Mouse (Mus musculus) hindbrain, embryonic 13.5 days (tissue): Measurements from ENCODE around the gene Zfp467. TPM values are rescaled to one million over a fixed set of nuclear protein-coding genes. Genes with fewer than 3 reads are reported as not detected.

ENCODE experiments used
- ATAC-seq: fragments of 200-750 bp; cut with Nextera tagmentation; 2 replicates; pipeline ENCODE4 v1.8.0; 2017; ENCODE audit warnings: moderate TSS enrichment; ENCODE audit not compliant: low FRiP score
- H3K27ac ChIP-seq: fragments of 300-500 bp; sonication (generic); 2 replicates; pipeline ENCODE4 v1.5.1; 2015; ENCODE audit warnings: inconsistent platforms, mild to moderate bottlenecking, moderate library complexity
- H3K27me3 ChIP-seq: fragments of 300-500 bp; sonication (generic); 2 replicates; pipeline ENCODE4 v1.6.1; 2015; ENCODE audit warnings: mild to moderate bottlenecking, inconsistent platforms
- H3K36me3 ChIP-seq: fragments of 300-500 bp; sonication (generic); 2 replicates; pipeline ENCODE4 v1.6.1; 2015; ENCODE audit warnings: mild to moderate bottlenecking, inconsistent platforms
- H3K4me1 ChIP-seq: fragments of 300-500 bp; sonication (generic); replicated peaks from 2 replicates; pipeline ENCODE4 v1.6.1; 2015; ENCODE audit warnings: inconsistent platforms
- H3K4me2 ChIP-seq: fragments of 300-500 bp; sonication (generic); 2 replicates; pipeline ENCODE4 v1.6.1; 2015; ENCODE audit warnings: inconsistent platforms, mild to moderate bottlenecking, moderate library complexity
- H3K4me3 ChIP-seq: fragments of 300-500 bp; sonication (generic); 2 replicates; pipeline ENCODE4 v1.5.1; 2015; ENCODE audit warnings: mild to moderate bottlenecking, inconsistent platforms
- H3K9ac ChIP-seq: fragments of 300-500 bp; sonication (generic); 2 replicates; pipeline ENCODE4 v1.6.1; 2015; ENCODE audit warnings: mild to moderate bottlenecking, inconsistent platforms
- H3K9me3 ChIP-seq: fragments of 300-500 bp; sonication (generic); 2 replicates; pipeline ENCODE4 v1.6.1; 2016; ENCODE audit warnings: inconsistent platforms
- WGBS: fragments of 180-500 bp; shearing (Covaris S2); methylation state at CpG from one replicate; pipeline ENCODE4 v1.1.7; 2015; 5-methylcytosine and 5-hydroxymethylcytosine counted together
- polyA plus RNA-seq: library from polyadenylated mRNA; unstranded; fragments of >200 nt; fragmentation: Nextera tagmentation; extraction: Ambion mirVana; gene quantifications from 2 replicates; pipeline ENCODE4 v1.2.1, GENCODE M21; 2015

Zfp467 gene
- polyA plus RNA-seq = 22.0 and 22.5 TPM in 2 replicates

DNA sequence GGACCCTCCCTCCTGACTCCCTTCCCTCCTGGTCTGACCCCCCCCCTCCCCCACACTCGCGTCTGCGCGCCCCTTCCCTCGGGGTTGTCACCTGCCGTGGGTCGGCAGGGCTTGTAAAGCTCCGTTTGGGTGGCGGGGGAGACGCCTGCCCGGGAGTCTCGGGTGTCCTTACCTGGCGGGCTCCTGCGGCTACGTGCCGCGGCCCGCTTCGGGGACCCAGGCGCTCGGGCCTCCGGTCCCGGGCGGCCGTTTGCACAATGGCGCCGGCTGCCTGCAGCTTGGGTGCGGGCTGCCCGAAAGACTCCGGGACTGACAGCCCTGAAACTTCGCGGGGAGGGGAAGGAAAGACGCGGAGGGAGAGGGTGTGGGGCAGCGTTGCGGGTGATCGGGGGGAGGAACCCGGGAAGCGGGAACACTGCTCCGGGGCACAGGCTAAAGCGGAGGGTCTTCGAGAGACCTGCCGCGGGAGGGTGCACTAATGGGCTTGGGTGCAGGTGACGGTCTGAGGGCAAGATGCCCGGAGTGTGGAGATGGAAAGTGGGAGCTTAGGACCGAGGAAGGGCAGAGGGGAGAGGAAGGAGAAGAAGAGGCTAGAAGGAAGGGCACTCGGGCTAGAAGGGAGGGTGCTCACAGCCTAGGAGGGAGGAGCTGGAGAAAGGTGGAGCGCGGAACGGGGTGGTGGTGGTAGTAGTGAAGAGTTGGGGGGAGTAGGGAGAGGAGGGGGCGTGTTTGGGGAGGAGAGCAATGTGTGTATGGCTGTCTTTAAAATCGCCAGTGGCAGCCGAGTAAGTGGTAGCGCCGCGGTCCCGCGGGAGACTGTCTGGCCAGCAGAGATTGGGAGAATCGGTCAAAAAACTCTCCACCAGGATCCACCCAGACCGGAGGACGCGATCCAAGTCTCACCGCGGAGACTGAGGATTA, at the start of gene Zfp467:
Zfp467 (minus strand) TSS at position 645 of the 921 bp plus-strand sequence.
- under 1% methylated on average over 65 of the region's 65 CpGs for WGBS
- Histone ChIP-seq H3K36me3 (peaks cover 14% of the 10 kb centered on the region), H3K27me3 (peaks cover 10% of the 10 kb centered on the region), H3K9ac (peak within 1 kb of the TSS; percentile 86), H3K4me1 (peaks cover 28% of the 10 kb centered on the region), H3K4me3 (peak within 1 kb of the TSS; percentile 74), H3K27ac (peak within 1 kb of the TSS; percentile 93), H3K9me3 (no peaks in the 10 kb centered on the region), H3K4me2 (peak within 1 kb of the TSS; percentile 90)
- peak; percentile 40 for ATAC-seq

DNA sequence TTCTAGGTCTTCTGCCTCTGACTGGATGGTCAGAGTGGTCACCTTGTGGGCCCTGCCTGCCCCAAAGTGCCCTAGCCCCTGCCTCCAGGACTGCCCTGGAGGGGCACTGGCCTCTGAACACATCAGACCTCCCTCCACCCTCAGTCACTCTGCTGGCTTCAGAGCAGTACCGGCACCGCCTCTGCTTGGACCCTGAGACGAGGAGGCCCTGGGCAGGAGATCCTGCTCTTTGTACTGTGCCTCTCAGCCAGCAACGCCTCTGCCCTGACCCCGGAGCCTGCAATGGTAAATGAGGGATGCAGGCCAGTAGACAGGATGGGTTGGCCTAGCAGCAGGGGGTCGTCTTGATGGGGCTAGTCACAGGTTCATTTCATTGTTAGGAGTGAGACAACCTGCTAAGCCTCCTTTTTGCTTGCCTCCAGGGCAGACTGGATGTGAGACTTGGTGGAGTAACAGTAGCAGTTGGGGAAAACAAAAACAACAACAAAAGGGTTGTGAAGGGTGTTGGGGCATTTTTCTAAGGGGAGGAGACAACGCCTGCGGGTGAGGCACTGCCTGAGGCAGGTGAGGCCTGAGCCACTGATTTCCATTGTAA, 47.6 kb upstream of the Zfp467 start:
- Histone ChIP-seq H3K36me3 (no peaks in the 10 kb centered on the region), H3K4me2 (no peak overlapping the region), H3K4me3 (no peak overlapping the region), H3K27ac (no peak overlapping the region), H3K9me3 (no peaks in the 10 kb centered on the region), H3K27me3 (0 out of 2 replicates have a peak, but pooled peaks cover 10% of the 10 kb centered on the region), H3K9ac (no peak overlapping the region), H3K4me1 (peaks cover 9% of the 10 kb centered on the region)
- WGBS = 12% methylated on average over 8 of the region's 8 CpGs
- no peak for ATAC-seq

DNA sequence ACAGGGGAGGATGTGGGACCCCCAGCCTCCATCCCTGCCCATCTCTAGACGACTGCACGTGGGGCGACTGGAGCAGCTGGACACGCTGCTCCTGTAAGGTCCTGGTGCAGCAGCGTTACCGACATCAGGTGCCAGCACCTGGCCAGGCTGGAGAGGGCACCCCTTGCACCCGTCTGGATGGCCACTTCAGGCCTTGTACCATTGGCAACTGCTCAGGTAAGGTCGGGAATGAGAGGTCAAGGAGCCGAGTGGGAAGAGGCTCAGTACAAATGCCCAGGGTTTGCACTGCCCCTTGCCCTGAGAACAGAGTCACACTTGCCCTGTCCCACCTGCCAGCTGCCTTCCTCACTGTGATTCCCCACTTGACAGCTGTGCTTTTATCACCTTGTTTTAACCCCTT, 45.7 kb upstream of the Zfp467 start:
- Histone ChIP-seq H3K27me3 (0 out of 2 replicates have a peak, but pooled peaks cover 12% of the 10 kb centered on the region), H3K36me3 (no peaks in the 10 kb centered on the region), H3K27ac (no peak overlapping the region), H3K9ac (no peak overlapping the region), H3K4me2 (no peak overlapping the region), H3K9me3 (no peaks in the 10 kb centered on the region), H3K4me3 (no peak overlapping the region), H3K4me1 (peaks cover 16% of the 10 kb centered on the region)
- ATAC-seq = no peak
- 79% methylated on average over 9 of the region's 9 CpGs for WGBS

GRCm38 (mm10) chr6:48489741-48490140, 44.1 kb upstream of the Zfp467 start:
- H3K27ac ChIP-seq = no peak overlapping the region
- no peaks in the 10 kb centered on the region for H3K9me3 ChIP-seq
- peaks cover 16% of the 10 kb centered on the region for H3K4me1 ChIP-seq
- no peak overlapping the region for H3K4me2 ChIP-seq
- no peaks in the 10 kb centered on the region for H3K36me3 ChIP-seq
- WGBS = 86% methylated on average over 3 of the region's 3 CpGs
- no peak overlapping the region for H3K9ac ChIP-seq
- no peak overlapping the region for H3K4me3 ChIP-seq
- no peak for ATAC-seq
- H3K27me3 ChIP-seq = 0 out of 2 replicates have a peak, but pooled peaks cover 12% of the 10 kb centered on the region

- 23% methylated on average over 17 of the region's 25 CpGs for whole genome bisulfite sequencing
- Histone ChIP-seq H3K9me3 (no peaks in the 10 kb centered on the region), H3K4me2 (peak overlapping the region; percentile 41), H3K36me3 (no peaks in the 10 kb centered on the region), H3K4me1 (peaks cover 7% of the 10 kb centered on the region), H3K4me3 (no peak overlapping the region), H3K27ac (no peak overlapping the region), H3K27me3 (0 out of 2 replicates have a peak, but pooled peaks cover 12% of the 10 kb centered on the region), H3K9ac (peak overlapping the region; percentile 13; the same call in 1 of the 2 replicates)
- ATAC-seq = no peak
Measured at GRCm38 (mm10) chr6:48487747-48488725, 42.4 kb upstream of the Zfp467 start.

DNA sequence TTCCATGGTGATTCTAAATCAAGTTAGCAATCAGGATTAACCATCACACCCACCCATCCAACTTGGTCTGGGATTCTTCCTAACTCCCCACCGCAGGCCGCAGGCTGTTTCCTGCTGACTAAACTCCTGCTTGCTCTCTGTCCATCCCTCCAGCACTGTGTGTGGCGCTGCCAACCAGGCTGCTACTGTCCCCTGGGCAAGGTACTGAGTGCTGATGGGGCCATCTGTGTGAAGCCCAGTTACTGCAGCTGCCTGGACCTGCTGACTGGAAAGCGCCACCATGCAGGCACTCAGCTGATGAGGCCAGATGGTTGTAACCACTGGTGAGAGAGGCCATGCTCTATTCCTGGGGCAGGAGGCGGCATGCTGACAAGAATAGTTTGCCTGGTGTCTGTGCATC, 36.9 kb upstream of the Zfp467 start:
- Histone ChIP-seq H3K9ac (no peak overlapping the region), H3K27ac (no peak overlapping the region), H3K4me3 (no peak overlapping the region), H3K9me3 (no peaks in the 10 kb centered on the region), H3K36me3 (no peaks in the 10 kb centered on the region), H3K4me1 (peaks cover 7% of the 10 kb centered on the region), H3K27me3 (0 out of 2 replicates have a peak, but pooled peaks cover 2% of the 10 kb centered on the region), H3K4me2 (no peak overlapping the region)
- no peak for ATAC-seq
- 66% methylated on average over 5 of the region's 5 CpGs for WGBS

DNA sequence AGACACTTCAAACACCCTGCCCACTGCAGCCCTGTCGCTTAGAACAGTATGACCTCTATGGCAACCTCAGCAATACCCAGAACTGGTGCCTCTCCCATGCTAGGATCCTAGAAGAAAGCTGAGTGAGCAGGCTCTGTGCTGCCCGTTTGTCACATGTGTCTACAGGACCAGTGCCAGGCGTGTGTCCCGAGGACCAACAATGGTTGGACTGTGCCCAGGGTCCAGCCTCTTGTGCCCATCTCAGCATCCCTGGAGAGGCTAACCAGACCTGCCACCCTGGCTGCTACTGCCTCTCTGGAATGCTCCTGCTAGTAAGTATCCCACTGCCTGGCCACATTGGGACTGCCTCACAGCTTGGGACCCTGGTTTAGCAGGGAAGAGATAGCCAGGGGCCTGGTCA, 32.8 kb upstream of the Zfp467 start:
- H3K27ac ChIP-seq = no peak overlapping the region
- H3K36me3 ChIP-seq = no peaks in the 10 kb centered on the region
- H3K4me1 ChIP-seq = peaks cover 5% of the 10 kb centered on the region
- no peaks in the 10 kb centered on the region for H3K27me3 ChIP-seq
- 91% methylated on average over 4 of the region's 4 CpGs for WGBS
- no peak overlapping the region for H3K4me2 ChIP-seq
- no peak for ATAC-seq
- H3K9me3 ChIP-seq = no peaks in the 10 kb centered on the region
- H3K9ac ChIP-seq = no peak overlapping the region
- H3K4me3 ChIP-seq = no peak overlapping the region

GRCm38 (mm10) chr6:48470739-48471138, 25.1 kb upstream of the Zfp467 start:
- H3K4me1 ChIP-seq = no peaks in the 10 kb centered on the region
- no peaks in the 10 kb centered on the region for H3K9me3 ChIP-seq
- no peak overlapping the region for H3K4me2 ChIP-seq
- WGBS = 83% methylated on average over 2 of the region's 2 CpGs
- no peak overlapping the region for H3K4me3 ChIP-seq
- H3K36me3 ChIP-seq = no peaks in the 10 kb centered on the region
- no peak overlapping the region for H3K9ac ChIP-seq
- H3K27ac ChIP-seq = no peak overlapping the region
- no peaks in the 10 kb centered on the region for H3K27me3 ChIP-seq
- ATAC-seq = no peak

- 85% methylated on average over 7 of the region's 7 CpGs for WGBS
- H3K4me3 ChIP-seq = no peak overlapping the region
Measured at GRCm38 (mm10) chr6:48467490-48467889, 21.9 kb upstream of the Zfp467 start.

DNA sequence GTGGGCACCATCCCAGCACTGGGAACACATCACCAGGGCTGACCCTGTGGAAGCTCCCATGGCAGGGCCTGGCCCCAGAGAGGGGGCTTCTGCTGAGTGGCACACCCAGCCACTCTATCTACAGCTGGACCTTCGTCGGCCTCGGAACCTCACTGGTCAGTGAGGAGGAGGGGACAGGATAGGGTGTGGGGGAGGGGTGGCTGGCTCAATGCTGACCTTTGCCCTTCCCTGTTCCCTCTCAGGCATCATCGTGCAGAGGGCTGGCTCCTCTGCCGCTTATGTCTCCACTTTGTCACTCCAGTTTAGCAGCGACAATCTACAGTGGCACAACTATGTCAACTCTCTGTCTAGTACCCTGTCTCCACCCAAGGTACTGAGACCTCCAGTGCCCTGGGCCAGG, 21.1 kb upstream of the Zfp467 start:
- Histone ChIP-seq H3K27ac (no peak overlapping the region), H3K27me3 (no peaks in the 10 kb centered on the region), H3K36me3 (no peaks in the 10 kb centered on the region), H3K4me3 (no peak overlapping the region), H3K9ac (no peak overlapping the region), H3K4me1 (no peaks in the 10 kb centered on the region), H3K9me3 (no peaks in the 10 kb centered on the region), H3K4me2 (no peak overlapping the region)
- no peak for ATAC-seq
- WGBS = 22% methylated on average over 6 of the region's 6 CpGs

More at GRCm38 (mm10) chr6:48467490-48467889, 21.9 kb upstream of the Zfp467 start:
- Histone ChIP-seq H3K27me3 (no peaks in the 10 kb centered on the region), H3K9me3 (no peaks in the 10 kb centered on the region), H3K27ac (no peak overlapping the region), H3K4me2 (no peak overlapping the region), H3K9ac (no peak overlapping the region), H3K4me1 (no peaks in the 10 kb centered on the region), H3K36me3 (no peaks in the 10 kb centered on the region)
- no peak for ATAC-seq

DNA sequence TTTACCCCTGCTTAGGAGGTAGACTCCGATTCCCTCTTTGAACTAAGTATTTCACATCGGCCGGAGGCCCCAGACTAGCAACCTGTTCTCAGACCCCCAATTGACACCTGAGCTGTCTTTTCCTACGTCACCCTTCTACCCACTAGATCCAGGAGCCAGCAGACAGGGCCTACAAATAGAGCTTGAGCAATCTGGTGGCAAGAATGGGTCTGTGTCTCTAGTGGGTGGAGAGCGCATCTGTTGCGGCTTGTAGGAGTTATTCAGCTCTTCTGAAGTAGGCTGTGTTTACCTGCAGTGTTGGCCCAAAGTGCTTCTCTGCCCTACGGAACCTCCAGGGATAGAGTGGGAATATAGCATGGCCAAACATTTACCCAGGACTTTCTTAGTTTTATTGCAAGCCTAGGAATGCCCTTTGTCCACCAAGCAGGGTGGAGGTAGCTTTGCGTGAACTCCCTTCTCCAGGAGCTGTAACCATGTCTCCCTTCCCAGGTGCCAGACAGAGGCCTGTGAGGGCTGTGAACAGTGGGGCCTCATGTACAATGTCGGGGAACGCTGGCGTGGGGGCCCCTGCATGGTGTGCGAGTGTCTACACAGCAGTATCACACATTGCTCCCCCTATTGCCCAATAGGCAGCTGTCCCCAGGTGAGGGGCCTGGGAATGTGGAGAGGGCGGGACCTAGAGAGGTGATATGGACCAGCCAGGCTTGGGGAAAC, 19.5 kb upstream of the Zfp467 start:
- no peak for ATAC-seq
- no peaks in the 10 kb centered on the region for H3K9me3 ChIP-seq

More for the DNA sequence above, 19.5 kb upstream of the Zfp467 start:
- H3K4me2 ChIP-seq = no peak overlapping the region
- WGBS = 90% methylated on average over 13 of the region's 13 CpGs
- H3K4me3 ChIP-seq = no peak overlapping the region
- H3K27me3 ChIP-seq = no peaks in the 10 kb centered on the region
- no peaks in the 10 kb centered on the region for H3K4me1 ChIP-seq
- H3K27ac ChIP-seq = no peak overlapping the region
- no peak overlapping the region for H3K9ac ChIP-seq
- no peaks in the 10 kb centered on the region for H3K36me3 ChIP-seq
